Mouse (Mus musculus): ENCODE data around the gene Nudt7. TPM values are rescaled to one million over a fixed set of nuclear protein-coding genes. Genes with fewer than 3 reads are reported as not detected.

Gene Nudt7
- polyA plus RNA-seq, 1 experiment: 9.0 TPM

DNA sequence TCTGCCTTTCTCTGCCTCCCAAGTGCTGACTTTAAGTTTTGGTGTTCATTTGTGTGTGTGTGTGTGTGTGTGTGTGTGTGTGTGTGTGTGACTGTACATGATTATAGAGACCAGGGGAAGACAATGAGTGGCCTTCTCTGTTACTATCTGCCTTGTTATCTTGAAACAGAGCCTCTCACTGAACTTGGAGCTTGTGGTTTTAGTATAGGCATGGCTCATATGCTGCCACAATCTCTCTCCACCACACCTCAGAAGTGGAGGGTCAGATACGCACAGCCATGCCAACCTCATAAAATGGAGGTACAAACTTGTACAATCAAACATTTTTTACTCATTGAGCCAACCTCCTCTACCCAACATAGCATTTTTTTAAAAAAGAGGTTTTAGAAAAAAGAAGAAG is 3.4 kb downstream of the Nudt7 start:
- TF ChIP-seq EP300 (IDR thresholded peaks at IDR 0.05; ENCODE audit: insufficient read depth, low read depth, low read length) (no peak), POLR2A (IDR thresholded peaks at IDR 0.05; ENCODE audit: insufficient read depth, low read length) (no peak), CTCF (IDR thresholded peaks at IDR 0.05; ENCODE audit: low read depth, low read length) (no peak)
- no peaks in the 10 kb centered on the region for H3K4me1 ChIP-seq (ENCODE audit: control insufficient read depth, insufficient read depth, low read length)
- H3K9ac ChIP-seq (ENCODE audit: low read depth, poor library complexity, severe bottlenecking): no peak overlapping the region
- H3K36me3 ChIP-seq (ENCODE audit: control insufficient read depth, insufficient read depth, low read length, poor library complexity, severe bottlenecking): no peaks in the 10 kb centered on the region
- no peaks in the 10 kb centered on the region for H3K27me3 ChIP-seq (ENCODE audit: control insufficient read depth, insufficient read depth, low read length, poor library complexity, severe bottlenecking)
- H3K9me3 ChIP-seq (replicated peaks; ENCODE audit: control insufficient read depth, insufficient read depth, low read length, poor library complexity, severe bottlenecking): no peaks in the 10 kb centered on the region
- H3K4me3 ChIP-seq (ENCODE audit: low read depth, low read length): no peak overlapping the region
- H3K27ac ChIP-seq (ENCODE audit: insufficient read depth, low read length): no peak overlapping the region

DNA sequence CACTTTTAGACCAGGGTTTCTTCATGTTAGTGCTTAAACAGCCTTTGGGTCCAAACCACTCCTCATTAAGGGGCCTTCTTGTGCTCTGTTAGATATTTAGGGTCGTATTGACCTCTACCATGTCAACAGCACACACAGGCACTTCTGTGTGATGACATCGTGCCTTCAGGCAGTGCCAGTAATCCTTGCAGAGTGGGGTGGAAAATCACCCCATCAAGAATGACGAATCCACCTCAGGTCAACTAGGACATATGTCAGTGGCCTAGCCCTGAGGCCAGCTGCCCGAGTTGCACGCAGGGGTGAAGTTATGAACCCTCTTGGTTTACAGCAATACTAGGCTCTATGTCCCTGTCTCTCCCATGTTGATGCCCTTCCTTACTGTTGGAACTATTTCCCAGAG is 3.8 kb downstream of the Nudt7 start:
- no peak overlapping the region for H3K27ac ChIP-seq (ENCODE audit: insufficient read depth, low read length)
- TF ChIP-seq CTCF (IDR thresholded peaks at IDR 0.05; ENCODE audit: low read depth, low read length) (no peak), EP300 (IDR thresholded peaks at IDR 0.05; ENCODE audit: insufficient read depth, low read depth, low read length) (no peak), POLR2A (IDR thresholded peaks at IDR 0.05; ENCODE audit: insufficient read depth, low read length) (no peak)
- H3K9ac ChIP-seq (ENCODE audit: low read depth, poor library complexity, severe bottlenecking): no peak overlapping the region
- no peak overlapping the region for H3K4me3 ChIP-seq (ENCODE audit: low read depth, low read length)
- H3K27me3 ChIP-seq (ENCODE audit: control insufficient read depth, insufficient read depth, low read length, poor library complexity, severe bottlenecking): no peaks in the 10 kb centered on the region
- no peaks in the 10 kb centered on the region for H3K36me3 ChIP-seq (ENCODE audit: control insufficient read depth, insufficient read depth, low read length, poor library complexity, severe bottlenecking)
- H3K4me1 ChIP-seq (ENCODE audit: control insufficient read depth, insufficient read depth, low read length): no peaks in the 10 kb centered on the region
- H3K9me3 ChIP-seq (replicated peaks; ENCODE audit: control insufficient read depth, insufficient read depth, low read length, poor library complexity, severe bottlenecking): no peaks in the 10 kb centered on the region

DNA sequence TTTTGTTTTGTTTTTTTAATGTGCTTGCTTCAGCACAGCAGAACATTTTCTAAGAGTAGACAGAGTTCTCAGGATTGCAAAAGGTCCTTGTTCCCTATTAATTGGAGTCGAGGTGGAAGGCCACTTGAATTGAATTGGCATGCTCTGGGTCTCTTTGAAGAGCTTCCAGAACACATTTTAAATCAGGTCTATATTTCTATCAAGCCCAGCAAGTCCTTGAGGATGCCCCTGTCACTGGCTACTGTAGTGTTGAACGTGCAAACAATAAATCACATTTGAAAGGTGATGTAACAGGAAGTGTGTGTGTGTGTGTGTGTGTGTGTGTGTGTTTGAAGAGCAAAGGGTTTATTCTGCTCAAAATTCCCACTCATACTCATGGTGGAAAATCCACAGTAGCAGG is 7.1 kb downstream of the Nudt7 start:
- Histone ChIP-seq H3K4me1 (ENCODE audit: control insufficient read depth, insufficient read depth, low read length) (no peaks in the 10 kb centered on the region), H3K4me3 (ENCODE audit: low read depth, low read length) (no peak overlapping the region), H3K9ac (ENCODE audit: low read depth, poor library complexity, severe bottlenecking) (no peak overlapping the region), H3K9me3 (replicated peaks; ENCODE audit: control insufficient read depth, insufficient read depth, low read length, poor library complexity, severe bottlenecking) (no peaks in the 10 kb centered on the region), H3K36me3 (ENCODE audit: control insufficient read depth, insufficient read depth, low read length, poor library complexity, severe bottlenecking) (no peaks in the 10 kb centered on the region), H3K27ac (ENCODE audit: insufficient read depth, low read length) (no peak overlapping the region), H3K27me3 (ENCODE audit: control insufficient read depth, insufficient read depth, low read length, poor library complexity, severe bottlenecking) (no peaks in the 10 kb centered on the region)
- TF ChIP-seq POLR2A (IDR thresholded peaks at IDR 0.05; ENCODE audit: insufficient read depth, low read length) (no peak), EP300 (IDR thresholded peaks at IDR 0.05; ENCODE audit: insufficient read depth, low read depth, low read length) (no peak), CTCF (IDR thresholded peaks at IDR 0.05; ENCODE audit: low read depth, low read length) (no peak)

DNA sequence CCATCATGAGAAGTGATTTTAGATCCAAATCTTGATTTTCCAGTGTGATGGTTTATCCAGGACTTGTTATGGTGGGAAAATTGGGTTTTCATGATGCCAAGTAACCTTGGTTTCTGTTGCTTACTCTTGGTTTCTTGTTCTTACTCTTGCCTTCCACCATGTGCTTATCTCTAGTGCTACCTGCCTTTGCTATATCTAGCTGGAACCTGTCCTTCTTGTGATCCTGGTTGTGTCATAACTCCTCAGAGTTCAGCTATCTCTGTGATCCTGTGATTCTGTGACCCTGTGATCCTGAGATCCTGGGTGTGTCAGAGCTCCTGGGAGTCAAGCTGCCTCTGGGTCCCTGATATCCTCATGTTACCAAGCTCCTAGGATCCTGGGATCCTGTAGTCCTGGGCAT is 8.8 kb downstream of the Nudt7 start:
- no peak for TF ChIP-seq CTCF (IDR thresholded peaks at IDR 0.05; ENCODE audit: low read depth, low read length)
- TF ChIP-seq EP300 (IDR thresholded peaks at IDR 0.05; ENCODE audit: insufficient read depth, low read depth, low read length): no peak
- TF ChIP-seq POLR2A (IDR thresholded peaks at IDR 0.05; ENCODE audit: insufficient read depth, low read length): no peak
- Histone ChIP-seq H3K27ac (ENCODE audit: insufficient read depth, low read length) (no peak overlapping the region), H3K9me3 (replicated peaks; ENCODE audit: control insufficient read depth, insufficient read depth, low read length, poor library complexity, severe bottlenecking) (no peaks in the 10 kb centered on the region), H3K4me3 (ENCODE audit: low read depth, low read length) (no peak overlapping the region), H3K4me1 (ENCODE audit: control insufficient read depth, insufficient read depth, low read length) (no peaks in the 10 kb centered on the region), H3K9ac (ENCODE audit: low read depth, poor library complexity, severe bottlenecking) (no peak overlapping the region), H3K27me3 (ENCODE audit: control insufficient read depth, insufficient read depth, low read length, poor library complexity, severe bottlenecking) (no peaks in the 10 kb centered on the region), H3K36me3 (ENCODE audit: control insufficient read depth, insufficient read depth, low read length, poor library complexity, severe bottlenecking) (no peaks in the 10 kb centered on the region)

DNA sequence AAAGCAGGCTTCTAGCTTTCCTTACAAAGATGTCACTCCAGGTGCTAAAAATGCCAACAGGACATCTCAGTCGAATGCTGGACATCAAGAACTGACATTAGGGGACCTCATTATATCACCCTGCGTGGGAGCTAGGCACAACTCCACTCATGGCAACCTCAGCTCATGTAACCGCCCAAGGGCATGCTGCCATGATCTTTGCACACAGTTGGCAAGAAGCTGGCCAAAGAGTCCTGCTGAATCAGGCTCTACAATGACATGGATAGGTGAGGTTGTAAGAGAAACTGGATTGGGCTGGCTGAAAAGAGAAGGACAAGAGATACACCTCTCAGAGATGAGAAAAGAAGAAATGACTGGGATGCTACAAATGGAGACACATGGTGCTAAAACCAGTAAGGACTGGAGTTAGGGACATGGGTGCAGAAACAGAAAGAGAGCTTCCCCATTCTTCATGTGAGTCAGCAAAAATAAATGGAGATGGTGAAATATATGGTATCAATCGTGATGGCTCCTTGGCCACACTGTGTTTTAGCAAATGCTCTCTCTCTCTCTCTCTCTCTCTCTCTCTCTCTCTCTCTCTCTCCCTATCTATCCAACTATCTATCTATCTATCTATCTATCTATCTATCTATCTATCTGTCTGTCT is 10.4 kb downstream of the Nudt7 start:
- Histone ChIP-seq H3K27ac (ENCODE audit: insufficient read depth, low read length) (no peak overlapping the region), H3K4me1 (ENCODE audit: control insufficient read depth, insufficient read depth, low read length) (no peaks in the 10 kb centered on the region)
- TF ChIP-seq POLR2A (IDR thresholded peaks at IDR 0.05; ENCODE audit: insufficient read depth, low read length) (no peak), EP300 (IDR thresholded peaks at IDR 0.05; ENCODE audit: insufficient read depth, low read depth, low read length) (no peak), CTCF (IDR thresholded peaks at IDR 0.05; ENCODE audit: low read depth, low read length) (no peak)

DNA sequence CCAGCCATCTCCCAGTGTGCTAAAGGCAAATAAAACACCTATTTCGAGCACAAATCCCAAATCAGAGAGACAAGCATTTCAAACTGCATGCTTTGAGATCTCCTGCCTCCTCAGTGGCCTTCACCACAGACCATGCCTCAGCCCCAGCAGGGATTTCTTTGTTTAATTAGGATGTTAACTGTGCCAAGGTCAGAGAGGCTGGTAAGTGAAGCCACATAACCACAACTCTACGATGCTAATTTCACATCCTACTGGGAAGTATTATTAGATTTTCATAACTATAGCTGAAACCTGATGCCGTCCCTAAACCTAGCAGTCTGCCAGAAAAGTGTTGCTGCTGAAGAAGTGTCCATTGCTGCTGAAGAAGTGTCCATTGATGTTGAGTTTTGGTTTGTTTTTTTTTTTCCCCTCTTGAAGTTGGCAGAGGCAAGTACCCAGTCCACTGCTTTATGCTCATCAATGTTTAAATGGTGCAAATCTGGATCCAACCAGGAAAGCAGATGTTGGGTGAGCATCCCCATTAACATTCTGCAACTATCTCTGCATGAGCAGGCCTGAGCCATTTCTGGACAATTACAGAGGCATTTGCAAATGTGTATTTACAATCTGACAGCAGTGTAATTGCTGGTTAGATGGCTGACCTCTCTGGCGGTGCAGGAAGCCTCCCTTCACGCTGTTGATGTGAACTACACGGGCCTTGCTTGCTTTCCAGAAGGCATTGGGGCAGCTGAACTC is 20.1 kb downstream of the Nudt7 start:
- no peak overlapping the region for H3K27ac ChIP-seq (ENCODE audit: insufficient read depth, low read length)
- no peaks in the 10 kb centered on the region for H3K27me3 ChIP-seq (ENCODE audit: control insufficient read depth, insufficient read depth, low read length, poor library complexity, severe bottlenecking)
- no peak for TF ChIP-seq CTCF (IDR thresholded peaks at IDR 0.05; ENCODE audit: low read depth, low read length)
- no peak for TF ChIP-seq POLR2A (IDR thresholded peaks at IDR 0.05; ENCODE audit: insufficient read depth, low read length)
- TF ChIP-seq EP300 (IDR thresholded peaks at IDR 0.05; ENCODE audit: insufficient read depth, low read depth, low read length): no peak
- no peak overlapping the region for H3K4me3 ChIP-seq (ENCODE audit: low read depth, low read length)
- no peaks in the 10 kb centered on the region for H3K4me1 ChIP-seq (ENCODE audit: control insufficient read depth, insufficient read depth, low read length)
- H3K9ac ChIP-seq (ENCODE audit: low read depth, poor library complexity, severe bottlenecking): no peak overlapping the region
- H3K36me3 ChIP-seq (ENCODE audit: control insufficient read depth, insufficient read depth, low read length, poor library complexity, severe bottlenecking): no peaks in the 10 kb centered on the region
- no peaks in the 10 kb centered on the region for H3K9me3 ChIP-seq (replicated peaks; ENCODE audit: control insufficient read depth, insufficient read depth, low read length, poor library complexity, severe bottlenecking)

More for the DNA sequence above, 10.4 kb downstream of the Nudt7 start:
- no peak overlapping the region for H3K4me3 ChIP-seq (ENCODE audit: low read depth, low read length)
- no peaks in the 10 kb centered on the region for H3K36me3 ChIP-seq (ENCODE audit: control insufficient read depth, insufficient read depth, low read length, poor library complexity, severe bottlenecking)
- H3K9ac ChIP-seq (ENCODE audit: low read depth, poor library complexity, severe bottlenecking): no peak overlapping the region
- H3K9me3 ChIP-seq (replicated peaks; ENCODE audit: control insufficient read depth, insufficient read depth, low read length, poor library complexity, severe bottlenecking): no peaks in the 10 kb centered on the region
- no peaks in the 10 kb centered on the region for H3K27me3 ChIP-seq (ENCODE audit: control insufficient read depth, insufficient read depth, low read length, poor library complexity, severe bottlenecking)

All from ES-Bruce4 (cell line).